19 mouse cellular contexts compared by ENCODE assay signal in genomic region chr11:54248940-54249717, GRCm38 (mm10). TPM values are rescaled to one million over a fixed set of nuclear protein-coding genes. Genes with fewer than 3 reads are reported as not detected.
A peak's percentile ranks its signal among the peaks of the same experiment; 100 is the strongest.
DNase-seq lines count a peak whose midpoint lies in the region; ATAC-seq and TF ChIP-seq lines count a peak whose summit lies in the region.
"Had no signal": no experiment of that assay in that cellular context is flagged by ENCODE, and none has a peak within 500 bp of the region (broad histone marks: within the 10 kb centered on the region; RNA-seq: fewer than 3 reads in every experiment).

Csf2 (minus strand) TSS chr11:54249667.

- H3K27ac ChIP-seq in heart, embryonic 15.5 days = no peak within 1 kb of the TSS
- no peak within 1 kb of the TSS for H3K27ac ChIP-seq in liver, postnatal 0 days (ENCODE audit: low read depth)
- no peak within 1 kb of the TSS for H3K27ac ChIP-seq in forebrain, postnatal 0 days (ENCODE audit: low read depth, low read length)
- H3K27ac ChIP-seq: heart, embryonic 10.5 days; neural tube, embryonic 13.5 days; stomach, embryonic 15.5 days had no signal

- H3K4me1 ChIP-seq in heart, embryonic 15.5 days (replicated peaks) = peaks cover 12% of the 10 kb centered on the region; the same call in 1 of the 2 replicates
- no peaks in the 10 kb centered on the region for H3K4me1 ChIP-seq in liver, postnatal 0 days (ENCODE audit: insufficient read depth)
- no peaks in the 10 kb centered on the region for H3K4me1 ChIP-seq in forebrain, postnatal 0 days (ENCODE audit: insufficient read depth)
- H3K4me1 ChIP-seq: neural tube, embryonic 13.5 days had no signal

- intact Hi-C loops in heart, postnatal 14 days (cut with DNase I) = no loop called here

- no peak within 1 kb of the TSS for H3K4me3 ChIP-seq in heart, embryonic 15.5 days
- H3K4me3 ChIP-seq in liver, postnatal 0 days (ENCODE audit: low read depth, low read length) = no peak within 1 kb of the TSS
- H3K4me3 ChIP-seq in forebrain, postnatal 0 days (ENCODE audit: low read depth, low read length) = no peak within 1 kb of the TSS
- H3K4me3 ChIP-seq: erythroblast, embryonic 14.5 days; heart, embryonic 10.5 days; neural tube, embryonic 13.5 days; stomach, embryonic 15.5 days had no signal

- TF ChIP-seq CTCF in liver, postnatal 0 days (IDR thresholded peaks at IDR 0.05; ENCODE audit: low read depth) = no peak
- no peak for TF ChIP-seq CTCF in forebrain, postnatal 0 days (IDR thresholded peaks at IDR 0.05; ENCODE audit: low read depth)

- H3K9ac ChIP-seq in heart, embryonic 15.5 days = no peak within 1 kb of the TSS
- H3K9ac ChIP-seq in liver, postnatal 0 days (replicated peaks) = no peak within 1 kb of the TSS
- no peak within 1 kb of the TSS for H3K9ac ChIP-seq in forebrain, postnatal 0 days
- H3K9ac ChIP-seq: neural tube, embryonic 13.5 days; stomach, embryonic 15.5 days had no signal

- 0 out of 2 replicates have a peak, but pooled peaks have one; percentile 32 for ATAC-seq in heart, embryonic 15.5 days (replicated peaks; ENCODE audit: insufficient number of reproducible peaks, insufficient read depth, low FRiP score, low read depth)
- ATAC-seq in granulocyte monocyte progenitor cell, adult 5-6 weeks (replicated peaks; ENCODE audit: poor library complexity, severe bottlenecking) = peak; percentile 48
- ATAC-seq in liver, postnatal 0 days = no peak
- no peak for ATAC-seq in forebrain, postnatal 0 days

- no peaks in the 10 kb centered on the region for H3K36me3 ChIP-seq in heart, embryonic 15.5 days
- H3K36me3 ChIP-seq in liver, postnatal 0 days (replicated peaks; ENCODE audit: insufficient read depth, low read length) = no peaks in the 10 kb centered on the region
- no peaks in the 10 kb centered on the region for H3K36me3 ChIP-seq in forebrain, postnatal 0 days (ENCODE audit: insufficient read depth)
- H3K36me3 ChIP-seq: heart, embryonic 10.5 days; neural tube, embryonic 13.5 days; stomach, embryonic 15.5 days had no signal

- no peaks in the 10 kb centered on the region for H3K9me3 ChIP-seq in heart, embryonic 15.5 days (replicated peaks)
- no peaks in the 10 kb centered on the region for H3K9me3 ChIP-seq in liver, postnatal 0 days (ENCODE audit: low read length)
- H3K9me3 ChIP-seq in forebrain, postnatal 0 days (ENCODE audit: low read length) = no peaks in the 10 kb centered on the region
- H3K9me3 ChIP-seq: heart, embryonic 10.5 days; neural tube, embryonic 13.5 days; stomach, embryonic 15.5 days had no signal

- H3K27me3 ChIP-seq in heart, embryonic 15.5 days = no peaks in the 10 kb centered on the region
- H3K27me3 ChIP-seq in liver, postnatal 0 days (ENCODE audit: insufficient read depth, low read length) = no peaks in the 10 kb centered on the region
- H3K27me3 ChIP-seq in forebrain, postnatal 0 days (ENCODE audit: insufficient read depth, low read length) = no peaks in the 10 kb centered on the region
- H3K27me3 ChIP-seq: neural tube, embryonic 13.5 days; stomach, embryonic 15.5 days had no signal

- DNase-seq in heart, postnatal 14 days = no peak
- no peak for DNase-seq in liver, postnatal 0 days
- peak; percentile 30 to 48 for DNase-seq in natural killer cell, adult 2 months (ENCODE audit: low spot score in 2 of 2)
- DNase-seq in MN1 (ENCODE audit: low spot score) = no peak
- DNase-seq in forebrain, postnatal 0 days = no peak
- DNase-seq in adipocyte (ENCODE audit: low spot score) = no peak
- DNase-seq: cerebellum, postnatal 36 days; kidney, adult 11 months; left cerebral cortex, postnatal 4 days; right cerebral cortex, adult 18-20 months had no signal

- 42% methylated on average over 11 of the region's 11 CpGs for WGBS in heart, embryonic 15.5 days
- 28% methylated on average over 11 of the region's 11 CpGs for WGBS in liver, postnatal 0 days (ENCODE audit: insufficient replicate concordance)
- WGBS in forebrain, postnatal 0 days = 54% methylated on average over 11 of the region's 11 CpGs

- no peak within 1 kb of the TSS for H3K4me2 ChIP-seq in heart, embryonic 15.5 days
- no peak within 1 kb of the TSS for H3K4me2 ChIP-seq in liver, postnatal 0 days (ENCODE audit: low read depth, low read length)
- H3K4me2 ChIP-seq in forebrain, postnatal 0 days (ENCODE audit: low read depth) = no peak within 1 kb of the TSS
- H3K4me2 ChIP-seq: midbrain, embryonic 11.5 days; neural tube, embryonic 13.5 days; stomach, embryonic 15.5 days had no signal

- TF ChIP-seq EP300 in liver, postnatal 0 days (IDR thresholded peaks at IDR 0.05; ENCODE audit: low read depth) = peak; percentile 34; the same call in 1 of the 2 replicates

RNA-seq across cellular contexts. Expression of gene Csf2, which starts in this region (rescaled TPM):
- not detected in 2 replicates for polyA plus RNA-seq in heart, embryonic 15.5 days (2015; fragmentation: Nextera tagmentation; extraction: Ambion mirVana)
- not detected for total RNA-seq in heart, postnatal 14 days (2021)
- total RNA-seq in granulocyte monocyte progenitor cell, adult 5-6 weeks (2014; fragmentation: Nextera tagmentation) = not detected in 2 replicates
- not detected in 2 replicates for total RNA-seq in granulocyte monocyte progenitor cell, adult 5-6 weeks (2017)
- not detected in 2 replicates for polyA plus RNA-seq in liver, postnatal 0 days (2015; fragmentation: Nextera tagmentation; extraction: Ambion mirVana)
- not detected in 2 replicates for total RNA-seq in forebrain, postnatal 0 days (2014; rRNA removed)
- not detected in 2 replicates for polyA plus RNA-seq in forebrain, postnatal 0 days (2015; fragmentation: Nextera tagmentation; extraction: Ambion mirVana)
- total RNA-seq: layer of hippocampus, adult 8-10 months; left cerebral cortex, postnatal 4 days had no signal
- polyA plus RNA-seq: C2C12; erythroblast, embryonic 14.5 days; heart, embryonic 10.5 days; midbrain, embryonic 11.5 days; neural tube, embryonic 13.5 days had no signal

Comparison
In these comparisons a context has a peak if more than half of its experiments do, and no peak if none do; other contexts are left out.
1. Peak in ATAC-seq in heart, embryonic 15.5 days; RNA of the gene not detected or under 1 TPM.
2. Peak in ATAC-seq in granulocyte monocyte progenitor cell, adult 5-6 weeks; RNA of the gene not detected or under 1 TPM.
3. DNase-seq: peak in natural killer cell, adult 2 months (2 of 2); none in heart, postnatal 14 days (0 of 2), liver, postnatal 0 days (single experiment), MN1 (single experiment), forebrain, postnatal 0 days (single experiment) and adipocyte (single experiment).